Mouse (Mus musculus): ENCODE results near the gene Golph3. TPM values are rescaled to one million over a fixed set of nuclear protein-coding genes. Genes with fewer than 3 reads are reported as not detected.

The Golph3 gene
- polyA plus RNA-seq (2015; fragmentation: Nextera tagmentation; extraction: Ambion mirVana): 69.9 and 71.4 TPM in 2 replicates

DNA sequence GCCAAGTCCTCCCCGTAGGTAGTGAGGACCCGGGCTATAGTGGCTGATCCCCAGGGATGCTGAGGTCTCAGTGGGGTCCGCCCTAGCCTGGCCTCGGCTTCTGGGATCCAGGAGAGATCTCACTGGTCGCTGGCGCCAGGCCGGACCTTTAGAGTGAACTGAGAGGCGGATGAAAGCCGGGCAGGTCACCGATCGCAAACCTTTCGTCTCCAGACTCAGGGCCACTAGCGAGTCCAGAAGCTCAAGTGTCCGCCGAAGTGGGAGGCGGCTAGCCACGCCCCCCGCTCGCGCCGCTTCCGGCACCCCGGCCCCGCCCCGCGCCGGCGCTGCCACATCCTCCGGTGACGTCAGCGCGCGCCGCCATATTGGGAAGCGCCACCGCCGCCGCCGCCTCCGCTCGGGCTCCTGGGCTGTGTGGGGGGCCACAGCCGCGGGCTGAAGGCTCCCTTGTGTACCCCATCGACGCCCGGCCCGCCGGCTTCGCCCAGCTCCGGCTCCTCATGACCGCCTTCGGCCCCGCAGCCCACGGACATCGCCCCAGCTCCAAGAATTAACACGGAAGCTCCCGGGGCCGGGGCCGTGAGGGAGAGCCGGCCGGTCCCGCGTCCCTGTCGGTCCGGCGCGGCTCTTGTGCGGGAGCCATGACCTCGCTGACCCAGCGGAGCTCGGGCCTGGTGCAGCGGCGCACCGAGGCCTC lies at the start of gene Golph3:
Gene Golph3, plus strand, starts transcription at position 360 of the 697 bp plus-strand sequence.
- H3K27me3 ChIP-seq: peaks cover 9% of the 10 kb centered on the region; the same call in 1 of the 2 replicates
- H3K36me3 ChIP-seq: no peaks in the 10 kb centered on the region
- H3K9me3 ChIP-seq: no peaks in the 10 kb centered on the region
- peak within 1 kb of the TSS; percentile 97 for H3K4me3 ChIP-seq
- ATAC-seq (ENCODE audit: low FRiP score, low read depth): peak; percentile 97
- peak within 1 kb of the TSS; percentile 93 for H3K27ac ChIP-seq (replicated peaks)
- peak within 1 kb of the TSS; percentile 70 for H3K4me2 ChIP-seq
- H3K4me1 ChIP-seq (replicated peaks): peaks cover 23% of the 10 kb centered on the region
- under 1% methylated on average over 72 of the region's 74 CpGs for WGBS
- peak within 1 kb of the TSS; percentile 89 for H3K9ac ChIP-seq

DNA sequence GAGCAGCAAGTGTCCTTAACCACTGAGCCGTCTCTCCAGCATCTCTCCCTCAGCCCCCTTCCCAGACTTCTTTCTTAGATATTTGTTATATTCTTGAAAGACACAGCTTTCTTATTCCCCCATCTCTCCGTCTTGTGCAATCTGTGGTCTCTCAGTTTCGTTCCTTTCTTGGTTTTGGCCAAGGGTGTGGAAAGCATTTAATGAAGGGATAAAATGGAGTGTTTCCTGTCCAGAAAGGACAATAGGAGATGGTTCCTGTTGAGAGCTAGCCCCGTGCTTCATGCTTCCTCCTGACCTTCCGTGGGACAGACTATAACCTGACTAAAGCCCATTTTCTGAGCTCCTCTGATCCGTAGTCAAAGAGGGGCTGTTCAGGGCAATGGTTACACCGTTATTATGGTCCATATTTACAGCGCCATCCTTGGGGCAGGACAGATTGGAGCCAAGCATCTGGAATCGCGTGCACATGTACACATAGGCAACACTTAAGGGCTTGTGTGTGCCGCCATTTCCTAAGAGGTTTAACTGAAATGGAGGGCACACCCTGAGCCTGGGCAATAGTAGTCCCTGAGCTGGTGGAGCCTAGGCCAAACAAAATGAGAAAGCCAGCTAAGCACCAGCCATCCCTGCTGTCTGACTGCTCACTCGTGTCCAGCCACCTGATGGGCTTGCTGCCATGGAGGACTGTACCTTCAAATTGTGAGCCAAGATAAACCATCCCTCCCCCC lies 47.8 kb upstream of the Golph3 start:
- H3K27ac ChIP-seq (replicated peaks): no peak overlapping the region
- H3K36me3 ChIP-seq: peaks cover 20% of the 10 kb centered on the region
- no peaks in the 10 kb centered on the region for H3K9me3 ChIP-seq
- no peaks in the 10 kb centered on the region for H3K4me1 ChIP-seq (replicated peaks)
- no peak overlapping the region for H3K4me3 ChIP-seq
- H3K4me2 ChIP-seq: no peak overlapping the region
- WGBS: 85% methylated on average over 12 of the region's 12 CpGs
- ATAC-seq (ENCODE audit: low FRiP score, low read depth): no peak
- no peaks in the 10 kb centered on the region for H3K27me3 ChIP-seq
- no peak overlapping the region for H3K9ac ChIP-seq

DNA sequence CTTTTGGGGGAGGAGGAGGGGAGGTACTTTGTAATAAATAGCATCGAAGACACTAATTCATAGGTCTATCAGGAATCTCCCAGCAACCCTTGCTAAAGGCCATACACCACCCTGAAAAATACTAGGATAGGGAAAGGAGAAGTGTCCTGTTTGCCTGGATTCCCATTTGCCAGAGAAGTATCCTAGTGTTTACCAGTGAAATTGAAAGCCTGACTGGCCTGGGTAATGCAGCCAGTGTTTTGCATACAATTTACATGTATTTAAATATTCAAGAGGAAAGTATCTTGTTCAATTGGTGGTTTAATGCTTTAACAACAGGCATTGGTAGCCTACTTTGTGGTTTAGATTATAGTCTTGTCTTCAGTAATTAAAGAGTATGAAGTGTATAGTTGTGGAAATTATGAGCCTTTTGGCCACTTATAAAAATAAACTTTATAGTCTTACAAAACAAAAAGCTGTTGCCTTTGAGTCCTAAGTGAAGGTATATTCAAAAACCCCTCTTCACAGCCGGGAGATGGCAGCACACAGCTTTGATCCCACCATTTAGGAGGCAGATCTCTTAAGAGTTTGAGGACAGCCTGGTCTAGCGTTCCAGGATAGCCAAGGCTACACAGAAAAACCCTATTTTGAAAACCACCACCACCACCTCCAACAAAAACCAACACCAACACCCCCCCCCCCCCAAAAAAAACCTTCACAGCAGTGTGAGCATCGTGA lies 47.0 kb upstream of the Golph3 start:
- no peak overlapping the region for H3K4me2 ChIP-seq
- no peak overlapping the region for H3K4me3 ChIP-seq
- 63% methylated on average over 4 of the region's 4 CpGs for WGBS
- no peaks in the 10 kb centered on the region for H3K9me3 ChIP-seq
- H3K27me3 ChIP-seq: no peaks in the 10 kb centered on the region
- no peak overlapping the region for H3K9ac ChIP-seq
- H3K36me3 ChIP-seq: peaks cover 20% of the 10 kb centered on the region
- ATAC-seq (ENCODE audit: low FRiP score, low read depth): no peak; the same call in 1 of the 2 replicates
- no peak overlapping the region for H3K27ac ChIP-seq (replicated peaks)
- no peaks in the 10 kb centered on the region for H3K4me1 ChIP-seq (replicated peaks)

DNA sequence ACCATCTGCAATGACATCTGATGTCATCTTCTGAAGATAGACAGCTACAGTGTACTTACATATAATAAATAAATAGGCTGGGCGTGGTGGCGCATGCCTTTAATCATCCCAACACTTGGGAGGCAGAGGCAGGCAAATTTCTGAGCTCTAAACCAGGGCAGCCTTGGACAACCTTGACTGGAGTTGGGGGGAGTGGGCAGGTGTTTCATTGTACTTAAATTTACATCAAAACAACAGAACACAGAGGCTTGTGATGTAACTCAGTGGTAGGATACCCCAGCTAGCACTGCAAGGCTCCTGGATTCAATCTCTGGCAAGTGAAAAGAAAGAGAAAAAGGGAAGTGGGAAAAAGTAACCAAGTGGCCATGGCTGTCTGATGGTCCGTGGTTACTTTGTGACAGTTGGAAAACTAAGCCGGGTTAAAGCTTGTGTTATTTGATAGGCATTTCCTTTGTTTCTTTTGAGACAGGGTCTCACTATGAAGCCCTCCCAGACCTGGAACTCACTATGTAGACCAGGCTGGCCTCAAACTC lies 46.1 kb upstream of the Golph3 start:
- no peak for ATAC-seq (ENCODE audit: low FRiP score, low read depth)
- no peaks in the 10 kb centered on the region for H3K9me3 ChIP-seq
- H3K27ac ChIP-seq (replicated peaks): no peak overlapping the region
- H3K4me2 ChIP-seq: no peak overlapping the region
- H3K27me3 ChIP-seq: no peaks in the 10 kb centered on the region
- H3K36me3 ChIP-seq: peaks cover 12% of the 10 kb centered on the region
- no peaks in the 10 kb centered on the region for H3K4me1 ChIP-seq (replicated peaks)
- H3K4me3 ChIP-seq: no peak overlapping the region
- no peak overlapping the region for H3K9ac ChIP-seq
- WGBS: 77% methylated on average over 4 of the region's 4 CpGs

DNA sequence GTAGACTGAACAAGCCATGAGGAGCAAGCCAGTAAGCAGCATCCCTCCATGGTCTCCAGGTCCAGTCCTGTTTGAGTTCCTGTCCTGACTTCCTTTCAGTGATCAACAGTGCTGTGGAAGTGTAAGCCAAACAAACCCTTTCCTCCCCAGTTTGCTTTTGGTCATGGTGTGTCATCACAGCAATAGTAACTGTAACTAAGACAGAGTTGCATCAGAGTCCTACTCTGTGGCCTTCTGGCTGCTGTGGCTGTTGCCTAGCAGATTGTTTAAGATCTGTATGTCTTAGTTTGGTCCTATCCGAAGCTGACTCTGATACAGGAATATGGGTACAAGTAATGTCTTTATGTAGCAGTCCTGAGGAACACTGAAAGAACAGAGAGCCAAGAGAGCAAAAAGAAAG lies 41.4 kb upstream of the Golph3 start:
- H3K27ac ChIP-seq (replicated peaks): no peak overlapping the region
- no peak for ATAC-seq (ENCODE audit: low FRiP score, low read depth)
- H3K27me3 ChIP-seq: no peaks in the 10 kb centered on the region
- H3K4me3 ChIP-seq: no peak overlapping the region
- H3K36me3 ChIP-seq: no peaks in the 10 kb centered on the region
- H3K9ac ChIP-seq: no peak overlapping the region
- WGBS: 89% methylated on average over 1 of the region's 1 CpGs
- H3K4me1 ChIP-seq (replicated peaks): no peaks in the 10 kb centered on the region
- H3K4me2 ChIP-seq: no peak overlapping the region
- H3K9me3 ChIP-seq: no peaks in the 10 kb centered on the region

DNA sequence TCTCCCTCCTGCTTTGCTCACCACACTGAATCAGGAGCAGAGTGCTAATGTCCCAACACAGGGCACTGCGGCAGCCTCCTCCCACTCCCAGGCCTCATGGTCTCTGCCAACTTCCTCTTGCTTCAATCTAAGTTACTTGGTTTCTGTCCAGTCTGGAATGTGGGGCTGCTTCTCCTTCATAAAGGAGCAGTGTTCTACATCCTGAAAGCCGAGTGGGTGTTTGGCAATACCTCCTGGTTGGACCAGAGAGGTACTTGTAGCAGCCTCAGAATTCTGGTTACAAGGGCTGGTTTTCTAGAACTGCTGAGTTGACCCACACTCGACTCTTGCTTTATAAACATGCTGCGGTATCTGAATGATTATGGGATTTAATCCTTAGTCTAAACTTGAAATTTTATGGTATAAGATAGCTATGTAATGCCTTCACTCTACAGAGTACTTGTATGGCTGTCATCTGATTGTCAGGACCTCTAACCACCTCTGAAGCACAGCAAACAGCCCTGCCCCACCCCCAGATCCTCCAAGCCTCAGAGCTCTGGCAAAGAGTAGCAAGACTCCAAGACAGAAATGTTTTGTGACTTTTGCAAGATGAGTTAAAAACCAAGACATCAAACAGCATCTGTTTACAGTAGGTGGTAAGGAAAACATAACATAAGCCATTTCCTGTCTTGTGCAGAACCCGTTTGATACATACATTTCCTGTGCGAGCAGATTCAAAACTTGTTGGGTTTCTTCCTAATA lies 36.3 kb upstream of the Golph3 start:
- no peak overlapping the region for H3K27ac ChIP-seq (replicated peaks)
- WGBS: 81% methylated on average over 6 of the region's 6 CpGs

DNA sequence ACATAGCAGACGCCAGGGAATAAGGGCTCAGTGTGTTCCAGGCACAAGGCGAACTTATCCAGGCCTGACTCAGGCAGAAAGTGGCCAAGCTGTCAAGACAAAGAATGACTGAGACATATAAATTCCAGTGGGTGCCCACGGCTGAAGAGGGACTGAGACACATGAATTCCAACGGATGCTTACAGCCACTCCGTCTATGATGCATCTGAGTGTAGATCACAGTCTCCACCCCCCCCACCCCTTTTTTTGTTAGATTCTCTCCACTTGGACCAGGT lies 35.8 kb upstream of the Golph3 start:
- Histone ChIP-seq H3K27ac (replicated peaks) (no peak overlapping the region), H3K9ac (no peak overlapping the region)
- 79% methylated on average over 5 of the region's 5 CpGs for WGBS

More for the DNA sequence above, 36.3 kb upstream of the Golph3 start:
- Histone ChIP-seq H3K27me3 (no peaks in the 10 kb centered on the region), H3K4me3 (no peak overlapping the region), H3K36me3 (no peaks in the 10 kb centered on the region), H3K4me2 (no peak overlapping the region), H3K4me1 (replicated peaks) (no peaks in the 10 kb centered on the region), H3K9me3 (no peaks in the 10 kb centered on the region), H3K9ac (no peak overlapping the region)
- no peak for ATAC-seq (ENCODE audit: low FRiP score, low read depth)

DNA sequence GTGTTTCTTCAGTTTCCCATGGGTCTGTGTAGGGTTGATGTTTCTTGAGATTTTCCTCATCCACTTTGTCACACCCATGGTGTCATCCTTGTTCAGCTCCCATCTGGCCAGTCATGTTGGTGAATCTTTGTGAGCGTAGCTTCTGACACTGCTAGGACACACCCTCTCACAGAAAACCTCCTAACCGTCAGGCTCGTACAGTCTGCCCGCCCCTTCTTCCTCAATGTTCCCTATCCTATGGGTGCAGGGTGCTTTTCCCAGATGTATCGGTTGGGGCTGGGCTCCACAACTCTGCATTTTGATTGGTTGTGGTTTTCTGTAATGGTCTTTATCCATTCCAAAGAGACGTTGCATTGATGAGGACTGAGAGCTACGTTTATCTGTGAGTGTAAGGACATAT lies 30.9 kb upstream of the Golph3 start:
- Histone ChIP-seq H3K9me3 (no peaks in the 10 kb centered on the region), H3K4me1 (replicated peaks) (no peaks in the 10 kb centered on the region), H3K9ac (no peak overlapping the region), H3K27me3 (no peaks in the 10 kb centered on the region), H3K27ac (replicated peaks) (no peak overlapping the region), H3K36me3 (no peaks in the 10 kb centered on the region), H3K4me3 (no peak overlapping the region), H3K4me2 (no peak overlapping the region)
- no peak for ATAC-seq (ENCODE audit: low FRiP score, low read depth)
- 87% methylated on average over 7 of the region's 7 CpGs for WGBS

More for the DNA sequence above, 35.8 kb upstream of the Golph3 start:
- H3K9me3 ChIP-seq: no peaks in the 10 kb centered on the region
- H3K27me3 ChIP-seq: no peaks in the 10 kb centered on the region
- no peak overlapping the region for H3K4me3 ChIP-seq
- ATAC-seq (ENCODE audit: low FRiP score, low read depth): no peak
- H3K4me2 ChIP-seq: no peak overlapping the region
- H3K36me3 ChIP-seq: no peaks in the 10 kb centered on the region
- H3K4me1 ChIP-seq (replicated peaks): no peaks in the 10 kb centered on the region

DNA sequence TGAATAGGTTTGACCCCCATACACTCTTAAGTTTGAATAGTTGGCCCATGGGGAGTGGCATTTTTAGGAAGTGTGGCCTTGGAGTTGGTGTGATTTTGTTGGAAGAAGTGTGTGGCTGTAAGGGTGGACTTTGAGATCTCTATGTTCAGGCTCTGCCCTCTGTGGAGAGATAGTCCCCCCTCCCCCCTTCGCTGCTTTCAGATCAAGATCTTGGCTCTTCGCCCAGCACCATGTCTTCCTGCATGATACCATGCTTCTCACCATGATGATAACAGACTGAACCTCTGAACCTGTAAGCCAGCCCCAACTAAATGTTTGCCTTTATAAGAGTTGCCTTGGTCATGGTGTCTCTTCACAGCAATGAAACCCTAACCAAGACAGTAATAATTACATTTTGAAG lies 29.5 kb upstream of the Golph3 start:
- Histone ChIP-seq H3K9ac (no peak overlapping the region), H3K4me2 (no peak overlapping the region), H3K27ac (replicated peaks) (no peak overlapping the region), H3K36me3 (no peaks in the 10 kb centered on the region), H3K4me3 (no peak overlapping the region), H3K27me3 (no peaks in the 10 kb centered on the region), H3K9me3 (no peaks in the 10 kb centered on the region), H3K4me1 (replicated peaks) (no peaks in the 10 kb centered on the region)
- no peak for ATAC-seq (ENCODE audit: low FRiP score, low read depth)
- 83% methylated on average over 2 of the region's 2 CpGs for WGBS

DNA sequence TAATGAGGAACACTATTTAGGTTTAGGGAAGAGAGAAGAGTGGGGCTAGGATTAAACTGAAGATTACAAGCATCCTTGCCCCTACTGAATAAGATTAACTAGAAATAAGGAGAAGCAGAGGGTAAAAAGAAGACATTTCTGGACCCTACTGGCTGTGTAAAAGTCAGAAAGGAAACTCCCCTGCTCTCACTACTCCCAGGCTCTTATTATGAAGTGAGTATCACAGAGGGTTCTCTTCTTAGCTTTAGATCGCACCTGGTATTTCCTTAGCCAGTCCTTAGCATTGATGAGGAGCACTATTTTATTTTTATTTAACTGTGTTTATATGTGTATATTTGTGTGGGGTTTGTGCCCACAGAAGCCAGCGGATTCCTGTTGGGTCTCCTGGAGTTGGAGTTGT lies 25.0 kb upstream of the Golph3 start:
- no peak overlapping the region for H3K4me2 ChIP-seq
- H3K4me1 ChIP-seq (replicated peaks): no peaks in the 10 kb centered on the region
- ATAC-seq (ENCODE audit: low FRiP score, low read depth): no peak

DNA sequence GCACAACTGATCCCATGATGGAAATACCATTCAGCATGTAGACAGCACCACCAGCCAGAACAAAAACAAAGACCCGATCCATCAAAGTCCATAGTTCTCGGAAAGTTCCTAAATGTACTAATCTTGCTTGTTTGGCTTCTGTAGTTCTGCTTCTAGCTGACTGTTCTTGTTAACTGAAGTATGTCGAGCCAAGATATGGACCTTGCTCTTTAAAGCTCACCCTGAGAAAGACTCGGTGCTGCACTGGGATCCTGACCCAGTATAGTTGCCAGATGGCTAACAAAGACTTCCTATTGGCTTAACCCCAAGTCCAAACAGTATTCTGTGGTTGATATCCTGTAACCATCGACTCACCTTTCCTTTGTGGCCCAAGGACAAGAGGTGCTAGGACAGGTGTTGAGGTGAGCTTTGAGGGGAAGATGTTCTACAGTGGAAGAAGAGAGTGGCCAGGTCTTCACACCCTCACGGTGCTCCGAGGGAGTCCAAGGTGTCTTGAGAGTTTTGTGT lies 23.0 kb upstream of the Golph3 start:
- Histone ChIP-seq H3K4me1 (replicated peaks) (no peaks in the 10 kb centered on the region), H3K4me2 (no peak overlapping the region), H3K9me3 (no peaks in the 10 kb centered on the region), H3K9ac (no peak overlapping the region), H3K36me3 (no peaks in the 10 kb centered on the region), H3K27ac (replicated peaks) (no peak overlapping the region), H3K27me3 (no peaks in the 10 kb centered on the region), H3K4me3 (no peak overlapping the region)
- ATAC-seq (ENCODE audit: low FRiP score, low read depth): no peak
- WGBS: 86% methylated on average over 7 of the region's 7 CpGs

More for the DNA sequence above, 25.0 kb upstream of the Golph3 start:
- WGBS: 66% methylated on average over 2 of the region's 2 CpGs
- no peaks in the 10 kb centered on the region for H3K36me3 ChIP-seq
- no peak overlapping the region for H3K4me3 ChIP-seq
- H3K27ac ChIP-seq (replicated peaks): no peak overlapping the region
- no peaks in the 10 kb centered on the region for H3K27me3 ChIP-seq
- H3K9me3 ChIP-seq: no peaks in the 10 kb centered on the region
- no peak overlapping the region for H3K9ac ChIP-seq
